Mouse (Mus musculus) kidney, embryonic 14.5 days (tissue): ENCODE data around the gene Dennd2a. TPM values are rescaled to one million over a fixed set of nuclear protein-coding genes. Genes with fewer than 3 reads are reported as not detected.
"Not testable (repeated sequence)": the region's sequence is repeated elsewhere in the genome, so short reads cannot be mapped to it uniquely, and the experiment has no call there.

Source experiments
- ATAC-seq: fragments of 200-750 bp; cut with Nextera tagmentation; 2 replicates; pipeline ENCODE4 v1.8.0; 2017; ENCODE audit warnings: moderate number of reproducible peaks, mild to moderate bottlenecking, moderate TSS enrichment, moderate library complexity; ENCODE audit not compliant: low FRiP score, low TSS enrichment
- H3K27ac ChIP-seq: fragments of 300-500 bp; sonication (generic); 2 replicates; pipeline ENCODE4 v1.5.1; 2014; ENCODE audit warnings: low read depth, mild to moderate bottlenecking, low read length, moderate library complexity, mixed read lengths
- H3K27me3 ChIP-seq: fragments of 300-500 bp; sonication (generic); 2 replicates; pipeline ENCODE4 v1.6.1; 2014; ENCODE audit warnings: mild to moderate bottlenecking, low read length; ENCODE audit not compliant: control insufficient read depth, insufficient read depth
- H3K36me3 ChIP-seq: fragments of 300-500 bp; sonication (generic); 2 replicates; pipeline ENCODE4 v1.6.1; 2014; ENCODE audit warnings: low read length, mixed read lengths; ENCODE audit not compliant: control insufficient read depth, insufficient read depth
- H3K4me1 ChIP-seq: fragments of 300-500 bp; sonication (generic); 2 replicates; pipeline ENCODE4 v1.6.1; 2014; ENCODE audit warnings: low read length, mixed read lengths; ENCODE audit not compliant: control insufficient read depth, insufficient read depth
- H3K4me2 ChIP-seq: fragments of 300-500 bp; sonication (generic); replicated peaks from 2 replicates; pipeline ENCODE4 v1.6.1; 2014; ENCODE audit warnings: low read depth, mild to moderate bottlenecking, low read length
- H3K4me3 ChIP-seq: fragments of 300-500 bp; sonication (generic); 2 replicates; pipeline ENCODE4 v1.5.1; 2014; ENCODE audit warnings: mild to moderate bottlenecking, low read length
- H3K9ac ChIP-seq: fragments of 300-500 bp; sonication (generic); 2 replicates; pipeline ENCODE4 v1.6.1; 2014; ENCODE audit warnings: low read depth, mild to moderate bottlenecking, low read length, moderate library complexity
- H3K9me3 ChIP-seq: fragments of 300-500 bp; sonication (generic); 2 replicates; pipeline ENCODE4 v1.6.1; 2016; ENCODE audit warnings: low read length; ENCODE audit not compliant: control insufficient read depth
- WGBS: fragments of 180-500 bp; shearing (Covaris S2); extraction: QIAGEN DNeasy Blood & Tissue Kit; methylation state at CpG from one replicate; pipeline ENCODE4 v1.1.7; 2014; 5-methylcytosine and 5-hydroxymethylcytosine counted together
- polyA plus RNA-seq: library from polyadenylated mRNA; unstranded; fragments of >200 nt; fragmentation: Nextera tagmentation; extraction: Ambion mirVana; gene quantifications from 2 replicates; pipeline ENCODE4 v1.2.1, GENCODE M21; 2014

The Dennd2a gene
- polyA plus RNA-seq, 1 experiment from 2014 or later, result 31.8 TPM

- 91% methylated on average over 4 of the region's 4 CpGs for WGBS
- no peak overlapping the region for H3K27ac ChIP-seq
- no peak overlapping the region for H3K4me3 ChIP-seq
- H3K27me3 ChIP-seq, result no peaks in the 10 kb centered on the region
- H3K9me3 ChIP-seq, result no peaks in the 10 kb centered on the region
- no peak overlapping the region for H3K4me2 ChIP-seq
- H3K4me1 ChIP-seq, result no peaks in the 10 kb centered on the region
- no peak overlapping the region for H3K9ac ChIP-seq
- no peak for ATAC-seq
- H3K36me3 ChIP-seq, result no peaks in the 10 kb centered on the region
Observed at GRCm38 (mm10) chr6:39426725-39427124, 130.9 kb downstream of the Dennd2a start.

GRCm38 (mm10) chr6:39425181-39425580 lies 132.5 kb downstream of the Dennd2a start:
- H3K27me3 ChIP-seq, result no peaks in the 10 kb centered on the region
- no peaks in the 10 kb centered on the region for H3K9me3 ChIP-seq
- H3K9ac ChIP-seq, result no peak overlapping the region
- H3K4me3 ChIP-seq, result no peak overlapping the region
- H3K36me3 ChIP-seq, result no peaks in the 10 kb centered on the region
- H3K4me2 ChIP-seq, result no peak overlapping the region
- ATAC-seq, result no peak
- H3K4me1 ChIP-seq, result no peaks in the 10 kb centered on the region
- WGBS, result 85% methylated on average over 2 of the region's 2 CpGs
- H3K27ac ChIP-seq, result no peak overlapping the region

- Histone ChIP-seq H3K9me3 (no peaks in the 10 kb centered on the region), H3K27ac (no peak overlapping the region), H3K27me3 (no peaks in the 10 kb centered on the region; the same call in 1 of the 2 replicates), H3K4me3 (no peak overlapping the region), H3K4me1 (0 out of 2 replicates have a peak, but pooled peaks cover 4% of the 10 kb centered on the region), H3K9ac (no peak overlapping the region), H3K36me3 (no peaks in the 10 kb centered on the region), H3K4me2 (no peak overlapping the region)
- no peak for ATAC-seq
- 92% methylated on average over 7 of the region's 7 CpGs for WGBS
Observed at GRCm38 (mm10) chr6:39423686-39424085, 134.0 kb downstream of the Dennd2a start.

GRCm38 (mm10) chr6:39423130-39423551 lies 134.5 kb downstream of the Dennd2a start:
- H3K9ac ChIP-seq, result no peak overlapping the region
- no peak overlapping the region for H3K4me3 ChIP-seq
- no peaks in the 10 kb centered on the region; the same call in 1 of the 2 replicates for H3K27me3 ChIP-seq
- H3K4me2 ChIP-seq, result no peak overlapping the region
- no peaks in the 10 kb centered on the region for H3K36me3 ChIP-seq
- H3K9me3 ChIP-seq, result no peaks in the 10 kb centered on the region
- 0 out of 2 replicates have a peak, but pooled peaks cover 4% of the 10 kb centered on the region for H3K4me1 ChIP-seq
- 56% methylated on average over 6 of the region's 6 CpGs for WGBS
- H3K27ac ChIP-seq, result no peak overlapping the region
- ATAC-seq, result no peak

GRCm38 (mm10) chr6:39420867-39421266 lies 136.8 kb downstream of the Dennd2a start:
- H3K9ac ChIP-seq, result no peak overlapping the region
- H3K4me1 ChIP-seq, result 0 out of 2 replicates have a peak, but pooled peaks cover 4% of the 10 kb centered on the region
- 44% methylated on average over 4 of the region's 4 CpGs for WGBS
- H3K4me3 ChIP-seq, result peak overlapping the region; percentile 97; the same call in 1 of the 2 replicates
- H3K27me3 ChIP-seq, result peaks cover 3% of the 10 kb centered on the region; the same call in 1 of the 2 replicates
- H3K27ac ChIP-seq, result no peak overlapping the region
- no peaks in the 10 kb centered on the region for H3K9me3 ChIP-seq
- no peak for ATAC-seq
- no peaks in the 10 kb centered on the region for H3K36me3 ChIP-seq
- no peak overlapping the region for H3K4me2 ChIP-seq

GRCm38 (mm10) chr6:39419851-39420721 lies 137.6 kb downstream of the Dennd2a start, which contains the start of gene Mkrn1:
Gene Mkrn1, minus strand, starts transcription at chr6:39420462.
- no peaks in the 10 kb centered on the region for H3K36me3 ChIP-seq
- WGBS, result under 1% methylated on average over 68 of the region's 82 CpGs
- ATAC-seq, result peak; percentile 93
- H3K4me2 ChIP-seq, result peak within 1 kb of the TSS; percentile 68
- 0 out of 2 replicates have a peak, but pooled peaks cover 4% of the 10 kb centered on the region for H3K4me1 ChIP-seq
- H3K9ac ChIP-seq, result peak within 1 kb of the TSS; percentile 78
- H3K4me3 ChIP-seq, result peak within 1 kb of the TSS; percentile 97
- no peaks in the 10 kb centered on the region for H3K9me3 ChIP-seq
- H3K27ac ChIP-seq, result peak within 1 kb of the TSS; percentile 76
- H3K27me3 ChIP-seq, result peaks cover 3% of the 10 kb centered on the region; the same call in 1 of the 2 replicates

- ATAC-seq, result 0 out of 2 replicates have a peak, but pooled peaks have one; percentile 8
- Histone ChIP-seq H3K27ac (no peak overlapping the region), H3K4me1 (0 out of 2 replicates have a peak, but pooled peaks cover 4% of the 10 kb centered on the region)
Observed at GRCm38 (mm10) chr6:39419386-39419850, 138.2 kb downstream of the Dennd2a start.

GRCm38 (mm10) chr6:39416654-39417053 lies 141.0 kb downstream of the Dennd2a start:
- not testable (repeated sequence) for H3K27me3 ChIP-seq, H3K36me3 ChIP-seq, H3K4me2 ChIP-seq, H3K9me3 ChIP-seq, H3K4me1 ChIP-seq, ATAC-seq, H3K4me3 ChIP-seq, H3K27ac ChIP-seq, H3K9ac ChIP-seq

More at GRCm38 (mm10) chr6:39419386-39419850, 138.2 kb downstream of the Dennd2a start:
- WGBS, result 1% methylated on average over 43 of the region's 43 CpGs
- H3K36me3 ChIP-seq, result no peaks in the 10 kb centered on the region
- peak overlapping the region; percentile 78 for H3K9ac ChIP-seq
- H3K27me3 ChIP-seq, result peaks cover 3% of the 10 kb centered on the region; the same call in 1 of the 2 replicates
- H3K9me3 ChIP-seq, result no peaks in the 10 kb centered on the region
- H3K4me2 ChIP-seq, result peak overlapping the region; percentile 68
- peak overlapping the region; percentile 97 for H3K4me3 ChIP-seq

GRCm38 (mm10) chr6:39415762-39416161 lies 141.9 kb downstream of the Dennd2a start:
- no peak overlapping the region for H3K4me2 ChIP-seq
- H3K9me3 ChIP-seq, result no peaks in the 10 kb centered on the region
- no peak overlapping the region for H3K4me3 ChIP-seq
- H3K36me3 ChIP-seq, result no peaks in the 10 kb centered on the region
- H3K4me1 ChIP-seq, result 0 out of 2 replicates have a peak, but pooled peaks cover 4% of the 10 kb centered on the region
- no peak overlapping the region for H3K27ac ChIP-seq
- no peak overlapping the region for H3K9ac ChIP-seq
- peaks cover 3% of the 10 kb centered on the region; the same call in 1 of the 2 replicates for H3K27me3 ChIP-seq
- WGBS, result 54% methylated on average over 3 of the region's 5 CpGs
- ATAC-seq, result no peak
